Mouse (Mus musculus) spleen, adult 12 weeks (tissue): ENCODE data around the gene Cchcr1.
"Not testable (repeated sequence)": the region's sequence is repeated elsewhere in the genome, so short reads cannot be mapped to it uniquely, and the experiment has no call there.

Experiments used
- DNase-seq: peaks from one replicate; pipeline ENCODE4 v3.0.0; 2022; ENCODE audit warnings: low spot score

The Cchcr1 gene

DNA sequence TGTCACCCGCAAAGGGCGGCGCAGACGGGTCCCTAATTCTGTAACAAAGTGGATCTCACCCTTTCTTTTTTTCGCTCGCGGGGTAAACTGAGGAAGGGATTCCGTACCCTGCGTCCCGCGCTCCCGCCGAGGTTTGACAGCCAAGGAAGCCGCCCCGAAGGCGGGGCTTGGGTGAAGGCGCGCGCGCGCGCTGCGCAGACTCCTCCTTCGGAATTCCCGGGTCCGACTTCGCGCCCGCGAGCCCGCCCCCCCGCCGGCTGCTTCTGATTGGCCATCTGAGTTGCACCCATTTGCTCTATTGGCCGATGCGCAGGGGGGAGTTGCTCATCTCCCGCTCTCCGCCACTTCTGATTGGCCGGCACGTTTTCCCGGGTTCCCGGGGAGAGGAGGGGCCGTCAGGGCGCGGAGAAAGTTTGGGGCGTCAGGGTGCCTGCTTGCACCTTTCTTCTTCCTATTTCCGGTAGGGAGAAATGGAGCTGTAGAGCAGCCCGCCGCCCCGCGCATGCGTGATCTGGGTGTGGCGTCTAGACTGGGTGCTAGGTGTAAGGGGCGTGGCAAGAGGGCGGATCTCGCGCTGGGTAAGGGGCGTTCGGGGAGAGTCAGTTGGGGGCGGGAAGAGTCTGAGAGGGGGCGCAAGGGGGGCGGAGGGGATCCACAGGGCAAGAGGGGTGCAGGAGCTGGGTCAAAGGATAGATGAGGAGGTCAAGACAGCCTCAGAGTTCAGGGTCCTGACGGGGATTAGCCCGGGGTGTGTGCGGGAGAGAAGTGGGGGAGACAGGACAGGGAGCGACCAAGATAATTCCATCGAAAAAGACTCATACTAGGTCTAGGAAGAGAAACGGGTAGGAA lies at the start of gene Cchcr1, which contains the start of gene Tcf19:
TSS of gene Cchcr1 (plus strand) at position 449 of the 849 bp plus-strand sequence.
TSS of gene Tcf19 (minus strand) at position 173 of the 849 bp plus-strand sequence.
- peak; percentile 96 for DNase-seq

DNA sequence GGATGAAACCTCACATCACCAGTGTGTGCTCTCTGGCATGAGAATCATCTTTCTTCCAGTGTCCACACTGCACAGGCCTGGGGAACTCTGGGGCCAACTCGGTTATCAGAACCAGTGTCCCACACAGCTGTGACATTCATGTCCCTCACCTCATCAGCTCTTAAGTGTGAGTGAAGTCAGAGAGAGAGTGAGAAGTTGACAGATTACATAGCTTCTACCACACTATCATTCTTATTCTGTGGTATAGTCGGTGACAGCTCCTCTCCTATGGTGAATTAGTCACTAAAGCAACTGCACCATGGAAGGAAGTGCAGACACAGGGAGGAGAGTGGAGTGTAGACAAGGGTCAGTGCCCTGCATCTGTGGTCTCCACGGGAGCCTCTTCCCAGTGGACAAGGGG lies 48.0 kb upstream of the Cchcr1 start:
- DNase-seq: not testable (repeated sequence)

DNA sequence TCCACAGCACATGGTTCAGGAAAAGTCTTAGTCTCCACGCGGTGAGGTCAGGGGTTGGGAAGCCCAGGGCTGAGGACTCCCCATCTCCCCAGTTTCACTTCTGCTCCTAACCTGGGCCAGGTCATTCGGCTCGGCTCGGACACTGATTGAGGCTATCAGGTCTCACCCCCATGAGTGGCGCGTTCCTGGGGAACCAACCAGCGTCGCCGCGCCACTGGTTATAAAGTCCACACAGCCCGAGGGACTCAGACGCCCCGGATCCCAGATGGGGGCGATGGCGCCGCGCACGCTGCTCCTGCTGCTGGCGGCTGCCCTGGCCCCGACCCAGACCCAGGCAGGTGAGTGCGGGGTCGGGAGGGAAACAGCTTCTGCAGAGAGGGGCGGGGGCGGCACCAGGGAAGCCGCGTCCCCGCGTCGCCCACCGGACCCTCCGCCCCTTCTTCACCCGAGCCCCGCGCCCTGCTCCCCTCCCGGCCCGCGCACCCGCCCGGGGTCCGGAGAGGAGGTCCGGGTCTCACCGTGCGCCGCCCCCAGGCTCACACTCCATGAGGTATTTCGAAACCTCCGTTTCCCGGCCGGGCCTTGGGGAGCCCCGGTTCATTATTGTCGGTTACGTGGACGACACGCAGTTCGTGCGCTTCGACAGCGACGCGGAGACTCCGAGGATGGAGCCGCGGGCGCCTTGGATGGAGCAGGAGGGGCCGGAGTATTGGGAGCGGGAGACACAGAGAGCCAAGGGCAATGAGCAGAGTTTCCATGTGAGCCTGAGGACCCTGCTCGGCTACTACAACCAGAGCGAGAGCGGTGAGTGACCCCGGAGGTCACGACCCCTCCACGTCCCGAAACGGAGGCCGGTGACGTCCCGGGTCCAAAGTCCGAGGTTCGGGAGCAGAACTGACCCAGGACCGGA lies 46.8 kb upstream of the Cchcr1 start, which contains the start of gene H2-Q10:
TSS of gene H2-Q10 (plus strand) at position 248 of the 910 bp plus-strand sequence.
- no peak for DNase-seq

DNA sequence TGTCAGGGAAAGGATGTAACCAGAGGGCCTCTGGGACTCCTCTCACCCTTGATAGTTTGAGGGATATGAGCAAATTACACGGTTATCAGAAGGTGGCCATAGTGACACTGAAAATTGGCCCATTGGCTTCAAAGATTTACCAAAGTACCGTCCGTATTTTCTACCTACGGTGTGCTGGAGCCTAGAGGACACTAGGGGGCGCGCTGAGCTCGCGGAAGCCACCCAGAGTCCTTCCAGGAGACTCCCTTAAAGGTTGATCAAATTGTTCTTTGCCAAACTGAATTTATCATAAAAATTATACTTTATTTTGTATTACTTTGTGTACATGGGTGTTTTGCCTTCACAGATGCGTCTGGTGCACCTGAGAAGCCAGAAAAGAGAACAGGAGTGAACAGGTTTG lies 32.8 kb upstream of the Cchcr1 start:
- peak; percentile 19 for DNase-seq

DNA sequence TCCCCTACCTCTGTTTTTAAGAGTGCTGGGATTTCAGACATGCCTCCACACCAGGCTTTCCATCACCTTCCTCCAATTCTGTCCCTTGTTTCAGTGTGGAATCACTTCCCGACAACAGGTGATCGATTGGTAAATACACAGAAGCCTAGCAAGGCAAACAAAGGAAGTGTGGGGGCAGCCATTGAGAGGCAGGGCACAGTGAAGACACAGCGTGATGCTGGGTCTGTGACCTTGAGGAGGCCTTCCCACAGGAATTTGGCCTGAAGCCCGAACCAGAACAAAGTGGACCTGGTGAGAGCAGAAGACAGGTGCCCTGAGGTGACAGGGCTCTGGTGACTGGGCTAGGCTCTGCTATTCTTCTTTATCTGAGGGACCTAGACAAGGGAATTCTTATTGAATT lies 31.2 kb upstream of the Cchcr1 start:
- DNase-seq: no peak

DNA sequence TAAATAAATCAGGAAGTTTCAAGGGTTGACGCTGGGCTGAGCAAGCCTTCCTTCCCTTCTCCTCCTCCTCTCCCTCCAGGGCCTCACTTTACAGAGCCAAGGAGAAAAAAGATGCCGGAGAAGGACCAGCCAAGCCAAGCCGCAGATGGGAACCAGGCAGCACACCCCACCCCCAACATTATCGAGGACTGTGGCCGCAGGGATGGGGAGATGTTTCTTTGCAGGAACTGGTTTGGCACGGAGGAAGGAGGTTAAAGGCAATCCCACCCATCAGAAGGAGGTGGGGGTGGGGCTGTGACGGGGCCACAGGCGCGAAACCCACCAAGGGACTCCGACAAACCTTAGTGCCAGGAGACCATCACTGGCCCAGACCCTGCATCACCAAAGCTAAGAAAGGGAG lies 30.2 kb upstream of the Cchcr1 start:
- no peak for DNase-seq

DNA sequence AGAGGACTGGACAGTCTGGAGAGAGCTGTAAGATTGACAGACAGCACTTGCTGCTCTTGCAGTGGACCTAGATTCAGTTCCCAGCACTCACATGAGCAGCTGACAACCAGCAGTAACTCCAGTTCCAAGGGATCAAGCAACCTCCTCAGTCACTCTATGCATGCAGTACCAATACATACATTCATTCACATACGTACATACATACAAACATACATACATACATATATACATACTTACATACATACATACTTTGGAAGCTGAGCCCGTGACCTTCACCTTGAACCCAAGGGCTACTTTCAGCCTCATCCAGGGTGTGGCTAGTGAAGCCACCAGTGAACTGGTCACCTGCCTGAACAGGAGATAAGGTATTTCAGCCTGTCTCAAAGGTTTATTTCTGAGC lies 28.9 kb upstream of the Cchcr1 start:
- no peak for DNase-seq

DNA sequence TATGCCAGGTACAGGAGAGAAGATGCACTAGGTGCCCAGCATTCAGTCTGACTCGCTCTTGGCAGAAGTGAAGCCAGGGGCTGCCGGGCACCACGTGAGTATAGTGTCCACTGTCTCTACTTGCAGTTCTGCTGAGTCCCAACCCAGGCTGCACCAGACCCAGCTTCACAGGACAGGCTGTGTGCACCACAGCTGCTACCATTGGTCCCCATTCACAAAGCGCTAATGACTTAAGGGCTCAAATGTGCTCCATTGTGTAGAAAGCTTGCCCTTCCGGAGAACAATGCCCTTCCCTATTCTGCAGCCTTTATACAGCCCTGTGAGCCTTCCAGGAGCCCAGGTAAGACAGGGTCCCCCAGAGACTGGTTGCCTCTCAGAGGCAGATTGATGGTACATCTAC lies 26.6 kb upstream of the Cchcr1 start:
- no peak for DNase-seq

DNA sequence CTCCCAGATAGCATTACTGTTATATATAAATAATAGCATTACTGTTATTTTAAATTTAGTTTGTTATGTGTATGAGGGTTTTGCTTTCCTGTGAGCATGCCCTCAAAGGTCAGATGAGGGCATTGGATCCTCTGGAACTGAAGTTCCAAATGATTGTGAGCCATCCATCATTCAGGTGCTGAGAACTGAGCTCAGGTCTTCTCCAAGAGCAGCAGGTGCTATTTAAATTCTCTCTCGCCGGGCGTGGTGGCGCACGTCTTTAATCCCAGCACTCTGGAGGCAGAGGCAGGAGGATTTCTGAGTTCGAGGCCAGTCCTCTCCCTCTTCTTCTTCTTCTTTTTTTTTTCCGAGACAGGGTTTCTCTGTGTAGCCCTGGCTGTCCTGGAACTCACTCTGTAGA lies 19.8 kb upstream of the Cchcr1 start:
- DNase-seq: no peak

DNA sequence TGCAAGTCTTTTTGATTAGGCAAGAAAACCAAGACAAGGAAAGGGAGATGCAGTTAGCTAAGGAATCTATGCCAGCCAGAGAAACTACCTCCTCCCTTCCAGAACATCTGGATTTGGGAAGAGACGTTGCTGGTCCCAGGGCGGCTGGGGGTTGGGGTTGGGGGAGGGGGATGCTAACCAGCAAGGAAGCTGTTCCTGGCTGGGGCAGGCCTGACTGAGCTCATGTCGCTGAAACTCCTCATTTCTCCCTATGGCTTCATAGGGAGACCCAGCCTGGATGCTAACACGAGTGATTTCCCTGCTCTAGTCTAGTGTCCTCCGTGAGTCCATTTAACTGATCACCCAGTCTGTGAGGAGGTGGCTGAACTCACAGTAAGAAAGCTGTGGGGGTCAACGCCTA lies 14.7 kb upstream of the Cchcr1 start:
- DNase-seq: no peak

DNA sequence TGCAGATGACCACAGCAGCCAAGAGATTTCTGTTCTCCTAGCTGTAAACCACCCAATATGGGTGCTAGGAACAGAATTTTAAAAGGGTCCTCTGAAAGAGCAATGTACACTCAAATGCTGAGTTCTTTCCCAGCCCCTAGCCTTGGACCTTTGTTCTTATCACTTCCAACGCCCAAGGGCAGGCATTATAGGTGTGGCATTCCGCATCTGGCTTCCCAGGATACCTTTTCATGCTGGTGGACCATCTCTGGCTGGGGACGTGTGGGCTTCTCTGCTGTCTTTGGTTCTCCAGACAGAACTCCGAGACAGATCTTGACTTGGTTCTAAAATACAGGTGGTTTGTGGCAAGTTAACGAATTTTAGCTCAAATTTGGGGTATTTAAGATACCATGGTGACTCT lies 14.1 kb upstream of the Cchcr1 start:
- DNase-seq: no peak

DNA sequence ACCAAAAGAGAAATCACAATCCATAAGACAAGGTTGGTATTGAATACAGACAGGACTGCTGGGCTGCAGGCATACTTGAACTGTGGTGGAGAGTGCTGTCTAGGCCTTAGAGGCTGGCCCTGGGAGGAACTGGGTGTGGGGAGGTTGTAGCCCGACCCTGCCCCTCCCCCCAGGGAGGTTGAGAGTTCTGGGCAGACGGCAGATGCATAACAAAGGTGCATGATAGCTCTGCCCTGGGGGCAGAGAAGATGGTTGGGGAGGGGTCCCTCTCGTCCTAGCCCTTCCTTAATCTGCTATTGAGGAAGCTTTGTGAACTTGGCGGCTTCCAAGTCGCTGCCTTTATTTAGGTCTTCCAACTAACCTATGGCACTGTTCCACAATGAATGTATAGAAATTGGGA lies 13.1 kb upstream of the Cchcr1 start:
- no peak for DNase-seq

DNA sequence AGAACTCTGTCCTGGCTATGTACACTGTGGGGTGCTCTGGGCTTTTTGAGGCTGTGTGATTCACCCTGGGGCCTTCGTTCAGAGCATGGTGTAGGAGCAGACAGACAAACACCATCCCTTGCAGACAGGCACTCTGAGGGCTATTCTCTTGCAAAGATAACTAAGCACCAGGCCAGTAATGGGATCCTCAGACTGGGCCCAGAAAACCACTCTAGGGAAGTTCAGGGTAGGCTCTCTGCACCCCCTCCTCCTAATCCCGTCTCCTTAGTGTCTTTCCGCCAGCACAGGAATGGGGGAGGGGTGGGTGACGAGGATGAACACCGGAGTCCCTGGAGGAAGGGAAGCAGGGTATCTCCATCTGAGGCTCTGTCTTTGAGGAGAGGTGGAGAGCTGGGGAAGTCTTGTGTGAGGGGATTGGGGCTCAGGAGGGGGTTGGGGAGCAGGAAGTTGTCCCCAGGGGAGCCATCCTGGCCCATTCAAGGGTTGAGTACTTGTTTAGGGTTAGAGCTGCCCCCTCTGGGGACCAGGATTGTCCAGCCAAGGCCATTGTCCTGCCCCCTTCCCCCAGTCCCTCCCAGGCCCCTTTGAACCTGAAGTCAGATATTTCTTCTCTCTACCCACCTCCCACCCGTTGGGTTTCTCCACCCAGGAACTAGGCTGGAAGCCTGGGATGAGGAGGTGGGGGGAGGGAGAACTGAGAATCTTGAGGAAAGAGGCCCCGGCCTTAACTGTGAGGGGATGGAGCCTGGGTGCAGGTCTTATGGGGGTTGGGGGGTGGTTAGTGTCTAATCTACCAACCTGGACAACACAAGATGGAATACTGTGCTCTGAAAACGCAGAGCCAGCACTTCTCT lies 12.0 kb upstream of the Cchcr1 start:
- no peak for DNase-seq

DNA sequence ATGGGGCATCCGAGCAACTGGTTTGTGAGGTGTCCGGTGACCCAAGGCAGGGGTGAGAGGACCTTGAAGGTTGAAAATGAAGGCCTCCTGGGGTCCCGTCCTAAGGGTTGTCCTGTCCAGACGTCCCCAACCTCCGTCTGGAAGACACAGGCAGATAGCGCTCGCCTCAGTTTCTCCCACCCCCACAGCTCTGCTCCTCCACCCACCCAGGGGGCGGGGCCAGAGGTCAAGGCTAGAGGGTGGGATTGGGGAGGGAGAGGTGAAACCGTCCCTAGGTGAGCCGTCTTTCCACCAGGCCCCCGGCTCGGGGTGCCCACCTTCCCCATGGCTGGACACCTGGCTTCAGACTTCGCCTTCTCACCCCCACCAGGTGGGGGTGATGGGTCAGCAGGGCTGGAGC lies 11.1 kb upstream of the Cchcr1 start, which contains the start of gene Pou5f1:
TSS of gene Pou5f1 (plus strand) at position 243 of the 400 bp plus-strand sequence.
- DNase-seq: no peak

DNA sequence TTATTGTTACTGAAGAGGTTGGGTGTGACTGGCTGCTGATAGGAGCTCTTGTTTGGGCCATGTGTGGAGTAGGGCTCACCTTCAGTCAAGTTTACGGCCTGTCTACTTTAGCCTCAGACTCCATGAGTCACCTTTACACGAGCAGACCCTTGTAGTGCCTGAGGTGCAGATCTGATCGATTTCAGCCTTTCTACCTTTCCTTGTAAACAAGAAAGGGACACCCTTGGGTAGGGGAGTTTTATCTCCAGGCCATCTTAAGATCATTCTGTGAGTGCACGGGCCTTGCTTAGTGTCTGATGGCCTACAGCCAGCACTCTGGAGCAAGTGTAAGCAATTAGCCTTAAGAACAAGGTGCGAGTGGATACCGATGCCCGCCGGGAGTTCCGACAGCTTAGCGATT lies 10.0 kb upstream of the Cchcr1 start:
- DNase-seq: no peak

DNA sequence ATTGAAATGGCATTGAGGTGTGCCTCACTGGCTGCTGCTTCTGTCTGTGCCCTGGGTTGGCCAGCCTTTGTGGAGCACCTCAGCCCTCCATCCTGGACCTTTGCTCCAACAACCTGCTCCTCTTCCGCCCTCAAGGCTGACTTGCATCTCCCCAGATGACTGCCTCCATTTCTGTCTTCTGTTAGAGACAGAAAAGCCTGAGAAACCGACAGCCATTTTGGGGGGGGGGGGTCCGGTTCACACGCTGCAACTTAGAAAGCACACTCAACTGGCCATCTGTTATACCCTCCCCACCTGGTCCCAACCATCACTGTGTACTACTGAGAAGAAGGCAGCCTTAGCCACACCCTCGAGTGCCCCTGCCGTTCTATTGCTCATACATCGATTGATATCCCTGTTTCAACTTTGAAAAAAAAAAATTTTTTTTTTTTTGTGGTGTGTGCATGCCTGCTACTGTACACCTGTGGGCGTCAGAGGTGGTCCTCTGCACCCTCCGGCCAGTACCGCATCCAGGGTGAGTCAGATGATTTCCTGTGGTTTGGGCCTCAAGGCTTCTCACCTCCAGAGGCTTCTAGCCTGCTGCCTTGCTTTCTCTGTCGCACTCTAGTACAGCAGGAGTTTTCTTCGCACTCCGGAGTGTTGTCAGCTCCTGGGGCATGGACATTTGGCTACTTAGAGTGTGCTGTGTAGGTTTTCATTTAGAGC lies 9.2 kb upstream of the Cchcr1 start:
- DNase-seq: no peak

DNA sequence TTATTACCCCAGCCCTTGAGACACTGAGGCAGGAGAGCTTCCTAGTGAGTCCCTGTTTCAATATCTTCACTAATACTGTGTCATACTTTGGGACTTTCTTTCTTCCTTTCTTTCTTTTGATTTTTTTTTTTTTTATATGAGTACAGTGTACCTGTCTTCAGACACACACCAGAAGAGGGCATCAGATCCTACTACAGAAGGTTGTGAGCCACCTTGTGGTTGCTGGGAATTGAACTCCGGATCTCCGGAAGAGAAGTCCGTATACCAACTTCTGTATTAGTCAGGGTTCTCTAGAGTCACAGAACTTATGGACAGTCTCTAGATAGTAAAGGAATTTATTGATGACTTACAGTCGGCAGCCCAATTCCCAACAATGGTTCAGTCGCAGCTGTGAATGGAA lies 8.6 kb upstream of the Cchcr1 start:
- DNase-seq: not testable (repeated sequence)

DNA sequence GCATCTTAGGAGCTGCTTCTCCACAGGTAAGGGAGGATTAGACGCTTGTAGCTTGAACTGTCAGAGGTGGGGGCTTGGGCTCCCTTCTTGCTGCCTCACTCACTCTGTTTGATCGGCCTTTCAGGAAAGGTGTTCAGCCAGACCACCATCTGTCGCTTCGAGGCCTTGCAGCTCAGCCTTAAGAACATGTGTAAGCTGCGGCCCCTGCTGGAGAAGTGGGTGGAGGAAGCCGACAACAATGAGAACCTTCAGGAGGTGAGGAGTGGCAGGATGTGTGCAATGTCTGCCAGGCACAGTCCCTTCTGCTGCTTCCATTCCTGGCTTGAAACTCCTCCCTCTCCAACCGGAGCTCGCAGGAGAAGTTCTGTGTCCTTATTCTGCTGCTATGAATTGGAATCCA lies 7.6 kb upstream of the Cchcr1 start:
- no peak for DNase-seq

DNA sequence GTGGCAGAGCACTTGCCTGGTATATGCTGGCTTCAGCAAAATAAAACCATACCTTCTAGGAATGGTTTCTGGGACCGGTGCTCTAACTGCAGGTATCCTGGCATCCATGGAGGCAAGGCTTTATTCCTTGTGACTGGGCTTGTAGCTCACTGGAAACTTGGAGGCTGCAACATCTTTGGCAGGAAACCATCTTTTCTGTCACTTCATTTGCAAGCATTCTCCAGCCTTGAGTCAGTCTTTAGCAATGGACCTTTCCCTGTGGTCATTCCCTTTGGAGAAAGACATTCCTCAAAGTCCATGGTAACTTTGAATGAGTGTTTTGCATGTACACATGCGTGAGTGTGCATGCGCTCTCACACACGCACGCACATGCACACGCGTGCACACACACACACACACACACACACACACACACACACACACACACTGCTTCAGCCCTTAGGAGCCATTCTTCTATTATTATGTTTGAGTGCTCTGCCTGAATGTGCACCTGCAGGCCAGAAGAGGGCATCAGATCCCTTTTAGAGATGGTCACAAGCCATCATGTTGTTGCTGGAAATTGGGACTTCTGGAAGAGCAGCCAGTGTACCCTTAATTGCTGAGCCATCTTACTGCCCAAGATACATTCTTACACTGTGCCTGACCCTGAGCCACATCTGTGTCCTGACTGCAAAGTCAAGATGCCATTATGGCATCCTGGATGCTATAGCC lies 3.8 kb upstream of the Cchcr1 start:
- no peak for DNase-seq

DNA sequence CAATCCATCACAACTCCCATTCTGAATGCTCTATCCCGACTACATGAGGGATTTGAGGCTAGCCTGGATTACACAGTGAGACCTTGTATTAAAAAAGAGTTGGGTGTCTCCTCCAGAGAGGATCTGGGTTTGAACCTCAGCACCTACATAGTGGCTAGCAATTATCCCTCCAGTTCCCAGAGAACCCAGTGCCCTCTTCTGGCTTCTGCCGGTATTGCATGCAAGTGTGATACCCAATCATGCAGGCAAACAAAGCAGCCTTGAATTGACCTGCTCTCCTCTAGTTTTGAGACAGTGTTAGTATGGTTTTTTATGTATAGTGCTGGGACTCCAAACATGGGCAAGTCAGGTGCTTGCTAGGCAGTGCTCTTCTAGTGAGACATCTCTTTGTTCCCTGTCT lies 3.0 kb upstream of the Cchcr1 start:
- peak; percentile 80 for DNase-seq

DNA sequence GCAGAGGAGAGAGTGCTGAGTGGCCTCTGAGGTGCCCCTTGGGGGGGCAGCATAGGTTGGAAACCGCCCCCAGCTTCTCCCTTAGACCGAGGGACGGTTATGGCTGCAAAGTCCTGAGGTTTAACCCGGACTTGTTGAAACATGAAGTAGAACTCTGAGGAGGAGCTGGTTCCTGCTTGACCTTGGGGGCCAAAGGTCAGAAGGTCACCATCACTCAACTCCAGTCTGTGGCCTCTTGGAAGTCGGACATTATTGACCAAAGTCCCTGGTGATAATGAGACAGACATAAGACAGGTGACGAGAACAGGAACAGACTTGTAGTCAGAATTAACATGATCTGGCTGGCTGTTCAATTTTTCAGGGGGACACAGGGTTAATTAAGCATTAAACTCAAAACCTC lies 2.1 kb upstream of the Cchcr1 start:
- DNase-seq: no peak
